Mouse (Mus musculus): Measurements from ENCODE around the gene Efcab9. TPM values are rescaled to one million over a fixed set of nuclear protein-coding genes. Genes with fewer than 3 reads are reported as not detected.

Efcab9 gene
- total and polyA plus RNA-seq, 2 experiments = not detected

- TF ChIP-seq CTCF (IDR thresholded peaks at IDR 0.05; ENCODE audit: low read depth, low read length) (no peak), POLR2A (IDR thresholded peaks at IDR 0.05; ENCODE audit: extremely low read depth, insufficient read depth, low read length) (no peak)
- Histone ChIP-seq H3K27me3 (ENCODE audit: control insufficient read depth, insufficient read depth, low read length) (no peaks in the 10 kb centered on the region), H3K4me1 (ENCODE audit: control insufficient read depth, insufficient read depth, low read length) (peaks cover 6% of the 10 kb centered on the region; the same call in 1 of the 2 replicates), H3K27ac (replicated peaks; ENCODE audit: insufficient read depth, low read depth, low read length) (no peak overlapping the region), H3K79me2 (ENCODE audit: control insufficient read depth, insufficient read depth, low read length) (no peaks in the 10 kb centered on the region), H3K36me3 (ENCODE audit: control insufficient read depth, insufficient read depth, low read length) (no peaks in the 10 kb centered on the region), H3K4me3 (ENCODE audit: insufficient read depth, low read depth, low read length) (no peak overlapping the region), H3K9ac (ENCODE audit: low read depth, low read length) (no peak overlapping the region)
- DNase-seq (ENCODE audit: extremely low read depth, low read depth, low spot score) = no peak
- 94% methylated on average over 4 of the region's 4 CpGs for WGBS
These were observed 18.2 kb upstream of the Efcab9 start for GRCm38 (mm10) chr11:32550102-32550501.

- no peak for DNase-seq (ENCODE audit: extremely low read depth, low read depth, low spot score)
- no peak overlapping the region for H3K9ac ChIP-seq (ENCODE audit: low read depth, low read length)
- no peaks in the 10 kb centered on the region for H3K36me3 ChIP-seq (ENCODE audit: control insufficient read depth, insufficient read depth, low read length)
- H3K79me2 ChIP-seq (ENCODE audit: control insufficient read depth, insufficient read depth, low read length) = no peaks in the 10 kb centered on the region
- H3K4me3 ChIP-seq (ENCODE audit: insufficient read depth, low read depth, low read length) = no peak overlapping the region
- TF ChIP-seq POLR2A (IDR thresholded peaks at IDR 0.05; ENCODE audit: extremely low read depth, insufficient read depth, low read length) (no peak), CTCF (IDR thresholded peaks at IDR 0.05; ENCODE audit: low read depth, low read length) (no peak)
- H3K27ac ChIP-seq (replicated peaks; ENCODE audit: insufficient read depth, low read depth, low read length) = no peak overlapping the region
- WGBS = 95% methylated on average over 6 of the region's 6 CpGs
- H3K27me3 ChIP-seq (ENCODE audit: control insufficient read depth, insufficient read depth, low read length) = no peaks in the 10 kb centered on the region
- H3K4me1 ChIP-seq (ENCODE audit: control insufficient read depth, insufficient read depth, low read length) = peaks cover 3% of the 10 kb centered on the region; the same call in 1 of the 2 replicates
These were observed 17.4 kb upstream of the Efcab9 start for GRCm38 (mm10) chr11:32549236-32549635.

- 88% methylated on average over 4 of the region's 4 CpGs for WGBS
- H3K27ac ChIP-seq (replicated peaks; ENCODE audit: insufficient read depth, low read depth, low read length) = no peak overlapping the region
- TF ChIP-seq POLR2A (IDR thresholded peaks at IDR 0.05; ENCODE audit: extremely low read depth, insufficient read depth, low read length) = no peak
- TF ChIP-seq CTCF (IDR thresholded peaks at IDR 0.05; ENCODE audit: low read depth, low read length) = no peak
These were observed 16.4 kb upstream of the Efcab9 start for GRCm38 (mm10) chr11:32548240-32548639.

GRCm38 (mm10) chr11:32547391-32547947 lies 15.6 kb upstream of the Efcab9 start:
- Histone ChIP-seq H3K27me3 (ENCODE audit: control insufficient read depth, insufficient read depth, low read length) (no peaks in the 10 kb centered on the region), H3K4me3 (ENCODE audit: insufficient read depth, low read depth, low read length) (no peak overlapping the region), H3K36me3 (ENCODE audit: control insufficient read depth, insufficient read depth, low read length) (no peaks in the 10 kb centered on the region), H3K27ac (replicated peaks; ENCODE audit: insufficient read depth, low read depth, low read length) (no peak overlapping the region), H3K79me2 (ENCODE audit: control insufficient read depth, insufficient read depth, low read length) (no peaks in the 10 kb centered on the region), H3K4me1 (ENCODE audit: control insufficient read depth, insufficient read depth, low read length) (peaks cover 2% of the 10 kb centered on the region; the same call in 1 of the 2 replicates), H3K9ac (ENCODE audit: low read depth, low read length) (no peak overlapping the region)
- no peak for DNase-seq (ENCODE audit: extremely low read depth, low read depth, low spot score)
- WGBS = 84% methylated on average over 10 of the region's 10 CpGs
- TF ChIP-seq POLR2A (IDR thresholded peaks at IDR 0.05; ENCODE audit: extremely low read depth, insufficient read depth, low read length) (no peak), CTCF (IDR thresholded peaks at IDR 0.05; ENCODE audit: low read depth, low read length) (no peak)

More at GRCm38 (mm10) chr11:32548240-32548639, 16.4 kb upstream of the Efcab9 start:
- no peaks in the 10 kb centered on the region for H3K36me3 ChIP-seq (ENCODE audit: control insufficient read depth, insufficient read depth, low read length)
- no peaks in the 10 kb centered on the region for H3K79me2 ChIP-seq (ENCODE audit: control insufficient read depth, insufficient read depth, low read length)
- H3K4me3 ChIP-seq (ENCODE audit: insufficient read depth, low read depth, low read length) = no peak overlapping the region
- no peaks in the 10 kb centered on the region for H3K27me3 ChIP-seq (ENCODE audit: control insufficient read depth, insufficient read depth, low read length)
- peaks cover 3% of the 10 kb centered on the region; the same call in 1 of the 2 replicates for H3K4me1 ChIP-seq (ENCODE audit: control insufficient read depth, insufficient read depth, low read length)
- H3K9ac ChIP-seq (ENCODE audit: low read depth, low read length) = no peak overlapping the region
- DNase-seq (ENCODE audit: extremely low read depth, low read depth, low spot score) = no peak

GRCm38 (mm10) chr11:32546483-32546882 lies 14.6 kb upstream of the Efcab9 start:
- Histone ChIP-seq H3K4me3 (ENCODE audit: insufficient read depth, low read depth, low read length) (no peak overlapping the region), H3K36me3 (ENCODE audit: control insufficient read depth, insufficient read depth, low read length) (no peaks in the 10 kb centered on the region), H3K79me2 (ENCODE audit: control insufficient read depth, insufficient read depth, low read length) (no peaks in the 10 kb centered on the region), H3K27me3 (ENCODE audit: control insufficient read depth, insufficient read depth, low read length) (no peaks in the 10 kb centered on the region), H3K27ac (replicated peaks; ENCODE audit: insufficient read depth, low read depth, low read length) (no peak overlapping the region), H3K9ac (ENCODE audit: low read depth, low read length) (no peak overlapping the region), H3K4me1 (ENCODE audit: control insufficient read depth, insufficient read depth, low read length) (no peaks in the 10 kb centered on the region; the same call in 1 of the 2 replicates)
- no peak for DNase-seq (ENCODE audit: extremely low read depth, low read depth, low spot score)
- TF ChIP-seq POLR2A (IDR thresholded peaks at IDR 0.05; ENCODE audit: extremely low read depth, insufficient read depth, low read length) (no peak), CTCF (IDR thresholded peaks at IDR 0.05; ENCODE audit: low read depth, low read length) (no peak)
- WGBS = 81% methylated on average over 5 of the region's 5 CpGs

DNA sequence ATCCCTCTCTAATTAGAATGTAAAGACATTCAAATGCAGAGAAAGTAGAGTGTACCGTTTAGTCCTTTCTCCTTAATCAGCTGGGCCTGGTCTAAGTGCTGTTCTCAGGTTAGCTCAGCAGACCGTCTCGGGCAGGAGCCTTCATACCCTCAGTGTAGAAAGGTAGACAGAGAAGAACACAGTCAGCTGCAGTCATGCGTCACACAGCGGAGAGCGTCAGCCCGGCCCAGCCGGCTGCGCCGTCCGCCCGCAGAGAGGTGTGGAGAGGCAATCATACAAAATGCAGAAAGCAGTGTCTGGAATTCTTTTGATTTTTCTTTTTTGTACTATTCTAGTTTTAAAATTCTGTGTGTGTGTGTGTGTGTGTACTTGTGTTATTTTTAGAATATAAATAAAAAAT lies 13.7 kb upstream of the Efcab9 start:
- no peaks in the 10 kb centered on the region for H3K79me2 ChIP-seq (ENCODE audit: control insufficient read depth, insufficient read depth, low read length)
- no peak overlapping the region for H3K9ac ChIP-seq (ENCODE audit: low read depth, low read length)
- peaks cover 3% of the 10 kb centered on the region; the same call in 1 of the 2 replicates for H3K4me1 ChIP-seq (ENCODE audit: control insufficient read depth, insufficient read depth, low read length)
- no peak for TF ChIP-seq POLR2A (IDR thresholded peaks at IDR 0.05; ENCODE audit: extremely low read depth, insufficient read depth, low read length)
- no peak for TF ChIP-seq CTCF (IDR thresholded peaks at IDR 0.05; ENCODE audit: low read depth, low read length)
- H3K36me3 ChIP-seq (ENCODE audit: control insufficient read depth, insufficient read depth, low read length) = no peaks in the 10 kb centered on the region
- DNase-seq (ENCODE audit: extremely low read depth, low read depth, low spot score) = no peak
- WGBS = 97% methylated on average over 12 of the region's 12 CpGs
- no peaks in the 10 kb centered on the region for H3K27me3 ChIP-seq (ENCODE audit: control insufficient read depth, insufficient read depth, low read length)
- H3K4me3 ChIP-seq (ENCODE audit: insufficient read depth, low read depth, low read length) = no peak overlapping the region
- no peak overlapping the region for H3K27ac ChIP-seq (replicated peaks; ENCODE audit: insufficient read depth, low read depth, low read length)

Data from liver, adult 2 months (tissue).